Mouse (Mus musculus) megakaryocyte, embryonic 14.5 days (primary cell): ENCODE data around the gene Gm20503.

Experiments used
- FLI1 ChIP-seq: IDR thresholded peaks from 2 replicates; pipeline ENCODE4 v1.6.1; 2012; ENCODE audit warnings: low read length, inconsistent platforms, mixed read lengths
- GATA1 ChIP-seq: IDR thresholded peaks from 3 replicates; pipeline ENCODE4 v1.6.1; 2012; ENCODE audit warnings: mixed read lengths, low read length, inconsistent platforms, borderline replicate concordance

DNA sequence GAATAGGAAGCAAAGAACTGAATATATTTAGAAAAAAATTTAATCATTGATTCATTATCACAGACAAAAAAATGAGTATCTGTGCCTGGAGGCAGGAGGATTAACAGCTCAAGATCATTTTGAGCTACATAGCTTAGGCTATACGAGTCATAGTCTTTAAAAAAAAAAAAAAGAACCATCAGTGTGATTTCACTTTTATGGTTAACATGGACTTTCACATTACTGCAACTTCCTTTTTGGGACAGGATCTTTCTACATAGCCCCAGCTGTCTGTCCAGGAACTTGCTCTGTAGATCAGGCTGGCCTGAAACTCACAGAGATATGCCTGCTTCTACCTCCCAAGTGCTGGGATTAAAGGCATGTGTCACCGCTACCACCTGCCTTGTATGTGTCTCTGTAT is 80.4 kb downstream of the Gm20503 start:
- TF ChIP-seq GATA1 (no peak), FLI1 (no peak)
